Mouse (Mus musculus) lung, postnatal 0 days (tissue): ENCODE results near the gene Guf1.

Experiments used
- CTCF ChIP-seq: IDR thresholded peaks from 2 replicates; pipeline ENCODE4 v1.5.1; 2016; ENCODE audit warnings: antibody characterized with exemption, mild to moderate bottlenecking
- EP300 ChIP-seq: IDR thresholded peaks from 2 replicates; pipeline ENCODE4 v1.6.1; 2016; ENCODE audit warnings: antibody characterized with exemption, mild to moderate bottlenecking, control low read depth

DNA sequence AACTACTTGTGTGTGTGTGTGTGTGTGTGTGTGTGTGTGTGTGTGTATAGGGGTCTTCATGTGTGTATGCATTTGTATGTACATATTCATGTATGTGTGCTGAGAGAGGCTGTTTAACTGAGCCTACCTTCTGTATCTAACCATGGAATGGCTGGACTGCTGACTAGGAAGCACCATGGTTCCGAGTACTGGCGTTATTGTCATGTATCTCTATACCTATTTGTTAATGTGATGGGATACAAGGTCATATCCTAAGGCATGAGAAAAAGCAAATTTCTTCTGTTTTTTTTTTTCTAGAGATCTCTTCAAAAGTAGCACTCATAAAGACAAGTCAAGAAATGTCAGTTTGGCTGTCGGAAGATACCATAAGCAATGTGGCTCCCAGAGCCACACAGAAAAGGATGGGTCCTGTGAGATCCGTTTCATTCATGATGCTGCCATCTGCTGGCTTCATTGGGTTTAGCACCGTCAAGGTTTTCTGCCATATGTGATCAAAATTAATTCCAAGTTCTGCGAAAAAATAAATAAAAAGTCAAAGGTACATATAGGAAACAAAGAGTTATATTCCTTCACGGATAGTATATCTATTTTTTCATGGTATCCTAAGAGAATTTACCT is 36.0 kb upstream of the Guf1 start:
- TF ChIP-seq CTCF (peak; percentile 71), EP300 (no peak)
